Mouse (Mus musculus) thymus, adult 2 months (tissue): ENCODE measurements around the gene Zfand6. TPM values are rescaled to one million over a fixed set of nuclear protein-coding genes. Genes with fewer than 3 reads are reported as not detected.

Experiments used
- DNase-seq: peaks from one replicate; pipeline ENCODE4 v3.0.0; 2021
- H3K27ac ChIP-seq: fragments of 200-500 bp; 2 replicates; pipeline ENCODE4 v1.5.1; 2012; ENCODE audit warnings: low read length, control low read depth; ENCODE audit not compliant: control insufficient read depth, insufficient read depth
- H3K27me3 ChIP-seq: fragments of 200-500 bp; 2 replicates; pipeline ENCODE4 v1.6.1; 2012; ENCODE audit warnings: mild to moderate bottlenecking, low read length, moderate library complexity, mixed read lengths; ENCODE audit not compliant: control insufficient read depth, insufficient read depth
- H3K36me3 ChIP-seq: fragments of 200-500 bp; 2 replicates; pipeline ENCODE4 v1.6.1; 2012; ENCODE audit warnings: mild to moderate bottlenecking, low read length, moderate library complexity; ENCODE audit not compliant: control insufficient read depth, insufficient read depth
- H3K4me1 ChIP-seq: fragments of 200-500 bp; replicated peaks from 2 replicates; pipeline ENCODE4 v1.6.1; 2012; ENCODE audit warnings: low read length; ENCODE audit not compliant: control insufficient read depth, insufficient read depth
- H3K4me3 ChIP-seq: fragments of 200-500 bp; 2 replicates; pipeline ENCODE4 v1.5.1; 2012; ENCODE audit warnings: mild to moderate bottlenecking, low read length, control low read depth, moderate library complexity; ENCODE audit not compliant: control insufficient read depth, insufficient read depth
- CTCF ChIP-seq: fragments of 200-500 bp; IDR thresholded peaks from 2 replicates; pipeline ENCODE4 v1.5.1; 2012; ENCODE audit warnings: mild to moderate bottlenecking, control low read depth, low read length, moderate library complexity, borderline replicate concordance; ENCODE audit not compliant: control insufficient read depth, poor library complexity, insufficient read depth; ENCODE audit errors: extremely low read depth
- POLR2A ChIP-seq: fragments of 200-500 bp; IDR thresholded peaks from 2 replicates; pipeline ENCODE4 v1.6.1; 2012; ENCODE audit warnings: mild to moderate bottlenecking, low read length, control low read depth, moderate library complexity; ENCODE audit not compliant: control insufficient read depth, poor library complexity, insufficient read depth; ENCODE audit errors: extremely low read depth
- WGBS: fragments of 180-500 bp; shearing (Covaris S2); methylation state at CpG from one replicate; pipeline ENCODE4 v1.1.7; 2018; 5-methylcytosine and 5-hydroxymethylcytosine counted together
- polyA plus RNA-seq: library from polyadenylated mRNA; depleted of rRNA; stranded (reverse); fragments of >200 nt; gene quantifications from 2 replicates; pipeline ENCODE4 v1.2.3, GENCODE M21; 2012

Zfand6 gene
- polyA plus RNA-seq, 1 experiment, result 96.2 TPM

DNA sequence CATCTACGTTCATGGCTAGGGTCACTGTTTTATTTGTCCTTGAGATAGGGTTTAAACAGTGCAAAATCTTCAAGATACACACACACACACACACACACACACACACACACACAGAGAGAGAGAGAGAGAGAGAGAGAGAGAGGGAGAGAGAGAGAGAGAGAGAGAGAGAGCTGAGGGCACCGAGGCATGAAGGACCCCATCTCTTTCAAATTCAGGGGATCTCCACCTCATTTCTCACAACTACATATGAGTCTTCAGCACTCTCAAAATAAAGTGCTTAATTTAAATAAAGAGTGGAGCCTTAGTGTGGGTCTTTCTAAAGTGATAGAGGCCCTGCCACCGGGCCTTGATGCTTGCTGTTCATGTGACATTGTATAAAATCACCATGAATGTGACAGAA lies 93.8 kb downstream of the Zfand6 start:
- no peak for DNase-seq
- H3K27ac ChIP-seq, result no peak overlapping the region
- H3K4me3 ChIP-seq, result no peak overlapping the region
- H3K36me3 ChIP-seq, result no peaks in the 10 kb centered on the region
- TF ChIP-seq POLR2A, result no peak
- no peak for TF ChIP-seq CTCF
- WGBS, result 94% methylated on average over 3 of the region's 3 CpGs
- no peaks in the 10 kb centered on the region for H3K27me3 ChIP-seq
- peaks cover 3% of the 10 kb centered on the region for H3K4me1 ChIP-seq

DNA sequence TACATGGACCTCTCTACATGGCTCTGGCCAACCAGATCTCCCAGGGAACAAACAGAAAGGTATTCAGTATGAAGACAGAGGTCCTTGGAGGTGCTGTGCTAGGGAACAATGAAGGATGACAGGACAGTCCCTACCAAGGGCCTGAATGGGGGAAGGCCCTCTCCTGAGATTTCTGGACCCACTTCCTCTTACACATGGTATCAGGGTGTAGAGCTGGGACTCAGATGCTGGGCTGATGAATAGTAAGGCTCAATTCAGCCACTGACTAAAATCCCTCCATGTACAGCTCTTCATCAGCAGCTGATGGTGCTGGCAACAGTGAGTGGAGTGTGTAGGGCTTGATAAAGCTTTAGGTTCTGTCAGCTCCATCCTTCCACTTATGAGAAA lies 94.8 kb downstream of the Zfand6 start:
- no peak for TF ChIP-seq POLR2A
- no peak for TF ChIP-seq CTCF
- H3K4me3 ChIP-seq, result no peak overlapping the region
- no peak overlapping the region for H3K27ac ChIP-seq

DNA sequence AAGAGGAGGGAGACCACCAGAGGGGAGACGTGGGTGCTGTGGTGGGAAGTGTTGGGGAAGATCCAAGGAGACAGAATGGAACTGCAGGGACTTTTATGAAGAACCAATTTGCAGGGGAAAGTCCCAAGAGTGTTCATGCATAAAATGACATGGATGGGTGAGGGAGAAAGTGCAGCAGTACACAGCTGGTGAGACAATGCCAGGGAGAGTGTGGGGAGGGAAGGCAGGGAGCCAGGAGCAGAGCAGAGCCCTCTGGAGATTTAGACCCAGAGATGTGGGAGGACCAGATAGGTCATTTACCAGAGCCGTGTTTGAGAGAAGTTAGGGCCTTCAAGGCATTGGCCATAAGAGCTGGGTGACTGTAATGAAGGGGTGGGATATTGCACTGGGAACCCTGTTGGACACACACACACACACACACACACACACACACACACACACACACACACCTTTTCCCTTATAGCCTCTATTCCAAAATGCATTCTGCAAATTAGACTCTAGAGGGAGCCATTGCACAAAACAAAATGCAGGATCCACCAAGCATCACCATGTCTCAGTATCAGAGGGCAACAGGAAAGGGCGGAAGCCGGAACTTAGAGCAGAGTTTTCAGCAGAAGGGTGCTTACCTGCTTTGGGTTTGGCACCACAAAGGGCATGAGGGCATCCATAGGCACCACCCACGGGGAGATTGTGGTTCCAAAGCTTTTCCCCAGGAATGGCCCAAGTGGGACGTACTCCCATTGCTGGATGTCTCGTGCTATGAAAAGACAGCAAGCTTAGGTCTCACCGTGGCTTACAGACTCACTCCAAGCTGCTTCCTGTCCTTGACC lies 95.5 kb downstream of the Zfand6 start:
- peak; percentile 34 for DNase-seq
- WGBS, result 43% methylated on average over 8 of the region's 8 CpGs
- H3K27ac ChIP-seq, result no peak overlapping the region
- TF ChIP-seq POLR2A, result no peak
- TF ChIP-seq CTCF, result no peak
- no peaks in the 10 kb centered on the region for H3K27me3 ChIP-seq
- H3K4me3 ChIP-seq, result no peak overlapping the region
- peaks cover 3% of the 10 kb centered on the region for H3K4me1 ChIP-seq
- no peaks in the 10 kb centered on the region for H3K36me3 ChIP-seq

More for the DNA sequence above, 94.8 kb downstream of the Zfand6 start:
- DNase-seq, result no peak
- Histone ChIP-seq H3K4me1 (peaks cover 3% of the 10 kb centered on the region), H3K27me3 (no peaks in the 10 kb centered on the region), H3K36me3 (no peaks in the 10 kb centered on the region)

DNA sequence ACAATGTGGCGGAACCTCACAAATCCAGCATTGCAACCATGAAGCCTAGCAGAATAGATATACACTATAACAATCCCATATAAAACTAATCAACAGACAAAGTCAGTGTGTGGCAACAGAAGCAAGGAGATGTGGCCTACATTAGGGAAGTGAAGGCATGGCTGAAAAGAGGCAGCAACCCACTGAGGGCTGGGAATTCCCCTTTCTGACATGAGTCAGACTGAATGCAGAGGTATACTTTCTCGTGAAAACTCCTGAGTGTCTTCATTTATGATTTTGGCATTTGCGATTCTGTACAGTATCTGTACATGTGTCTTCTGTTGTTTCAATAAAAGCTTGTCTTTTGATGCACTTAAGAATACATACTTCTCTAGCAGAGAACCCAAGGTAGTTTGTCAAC lies 98.4 kb downstream of the Zfand6 start:
- no peak overlapping the region for H3K4me3 ChIP-seq
- no peaks in the 10 kb centered on the region for H3K27me3 ChIP-seq
- H3K4me1 ChIP-seq, result peaks cover 3% of the 10 kb centered on the region
- no peaks in the 10 kb centered on the region for H3K36me3 ChIP-seq
- no peak for DNase-seq
- TF ChIP-seq CTCF (no peak), POLR2A (no peak)
- H3K27ac ChIP-seq, result no peak overlapping the region
- 63% methylated on average over 3 of the region's 3 CpGs for WGBS

DNA sequence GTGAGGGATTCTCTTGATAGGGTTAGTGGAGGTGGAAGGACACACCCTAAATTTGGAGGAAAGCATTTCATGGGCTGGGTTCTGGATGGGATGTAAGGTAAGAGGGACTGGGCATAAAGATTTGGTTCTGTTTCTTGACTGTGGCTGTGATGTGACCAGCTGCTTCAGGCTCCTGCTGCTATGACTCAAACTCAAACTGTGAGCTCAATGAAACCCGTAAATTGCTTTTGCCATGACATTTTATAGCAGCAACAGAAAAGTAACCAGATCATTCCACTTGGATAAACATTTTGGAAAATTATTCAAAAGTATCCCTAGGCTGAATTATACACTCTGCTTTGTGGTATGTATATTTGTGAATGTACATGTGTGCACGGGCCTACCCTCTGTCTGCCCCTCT lies 99.1 kb downstream of the Zfand6 start:
- TF ChIP-seq POLR2A (no peak), CTCF (no peak)
- H3K36me3 ChIP-seq, result no peaks in the 10 kb centered on the region
- no peak for DNase-seq
- peaks cover 3% of the 10 kb centered on the region for H3K4me1 ChIP-seq
- H3K4me3 ChIP-seq, result no peak overlapping the region
- 96% methylated on average over 2 of the region's 2 CpGs for WGBS
- H3K27me3 ChIP-seq, result no peaks in the 10 kb centered on the region
- H3K27ac ChIP-seq, result no peak overlapping the region

DNA sequence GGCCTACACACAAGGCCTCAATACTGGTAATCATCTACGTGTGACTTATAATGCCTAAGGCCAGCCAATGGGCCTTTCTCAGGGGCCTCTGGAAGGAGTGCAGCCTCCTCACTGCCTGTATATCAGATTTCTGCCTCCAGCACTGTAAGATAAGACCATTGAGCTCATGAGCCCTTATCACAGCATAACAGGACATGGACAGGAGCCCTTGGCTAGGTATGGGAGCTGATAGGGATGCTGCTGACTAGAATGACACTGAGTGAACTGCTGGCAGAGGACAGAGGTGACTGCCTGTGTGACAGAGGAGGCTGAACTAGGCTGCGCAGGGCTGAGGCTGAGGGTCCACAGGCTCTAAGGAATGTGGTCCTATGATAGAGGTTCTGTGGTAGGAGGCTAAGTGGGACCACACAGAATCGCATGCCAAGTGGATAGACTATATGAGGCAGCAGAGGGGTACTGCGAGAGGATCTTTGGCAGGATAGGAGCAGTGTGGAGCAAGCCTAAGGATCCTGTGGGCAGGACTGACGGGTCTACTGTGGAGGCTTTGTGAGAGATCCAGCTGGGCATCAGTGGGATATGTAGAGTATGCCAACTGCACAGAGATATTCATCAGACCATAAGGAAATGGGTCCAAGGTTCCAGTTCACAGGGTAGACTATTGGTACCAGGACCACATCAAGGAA lies 102.5 kb downstream of the Zfand6 start:
- no peaks in the 10 kb centered on the region for H3K36me3 ChIP-seq
- TF ChIP-seq POLR2A (no peak), CTCF (no peak)
- H3K4me1 ChIP-seq, result no peaks in the 10 kb centered on the region
- DNase-seq, result no peak
- no peaks in the 10 kb centered on the region for H3K27me3 ChIP-seq
- no peak overlapping the region for H3K27ac ChIP-seq
- H3K4me3 ChIP-seq, result no peak overlapping the region
- WGBS, result 95% methylated on average over 5 of the region's 5 CpGs
